Mouse (Mus musculus) R1 (cell line): ENCODE data around the gene Ankrd54.
A peak's percentile ranks its signal among the peaks of the same experiment; 100 is the strongest.

Experiments
- DNase-seq: peaks from one replicate; pipeline ENCODE4 v3.0.0-alpha.2; 2018; ENCODE audit warnings: low read depth, low spot score

The Ankrd54 gene

DNA sequence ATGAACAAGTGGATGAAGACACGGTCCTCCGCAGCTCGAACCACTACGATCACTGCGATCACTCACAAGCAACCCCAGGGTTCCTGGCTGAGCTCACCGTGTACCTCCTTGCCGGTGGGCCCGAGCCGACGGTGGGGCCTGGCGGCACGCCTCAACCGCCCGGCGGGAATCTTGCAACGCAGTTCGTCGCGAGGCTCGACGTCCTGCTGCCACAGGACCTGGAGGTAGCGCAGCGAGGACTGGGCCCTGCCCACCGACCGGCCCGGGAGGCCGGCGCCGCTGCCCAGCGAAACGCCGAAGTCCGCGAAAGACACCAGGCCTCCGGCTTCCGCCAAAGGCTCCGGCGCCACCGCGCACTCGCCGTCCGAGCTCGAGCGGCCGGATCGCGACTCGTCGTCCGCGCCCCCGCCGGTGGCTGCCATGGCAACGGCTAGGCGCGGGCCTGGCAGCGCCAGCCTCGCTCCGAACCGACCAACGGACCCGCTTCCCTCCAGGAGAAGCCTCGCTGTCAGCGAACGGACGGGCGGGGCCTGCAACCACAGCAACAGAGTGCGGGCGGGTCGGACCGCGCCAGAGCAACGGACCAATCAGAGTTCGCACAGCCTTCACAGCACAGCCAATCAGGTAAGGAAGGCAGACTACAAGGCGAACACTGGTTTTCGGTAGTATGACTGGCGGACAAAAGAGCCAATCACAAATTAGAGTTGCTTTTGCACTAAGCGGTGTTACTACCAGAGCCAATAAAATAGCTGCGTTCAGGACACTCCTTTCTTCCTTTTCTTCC, at the start of gene Ankrd54:
Gene Ankrd54, minus strand, starts transcription at position 518 of the 784 bp plus-strand sequence.
- DNase-seq = peak; percentile 100

DNA sequence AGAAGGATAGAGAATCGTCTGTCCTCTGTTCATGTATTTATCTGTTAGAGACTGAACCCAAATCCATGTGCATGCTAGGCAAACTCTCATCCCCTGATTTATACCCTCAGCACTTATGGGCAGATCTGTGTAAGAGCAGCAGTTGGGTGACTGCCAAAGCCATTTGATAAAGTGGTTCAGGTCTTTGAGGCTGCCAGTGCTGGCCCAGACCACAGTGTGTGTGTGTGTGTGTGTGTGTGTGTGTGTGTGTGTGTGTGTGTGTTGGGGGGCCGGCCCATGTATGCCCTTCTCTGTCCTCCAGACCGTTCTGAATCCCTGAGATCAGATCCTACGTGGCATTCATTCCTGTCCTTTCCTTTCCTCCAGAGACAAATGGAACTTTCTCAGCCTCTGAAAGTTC, 49.1 kb upstream of the Ankrd54 start:
- DNase-seq = no peak

DNA sequence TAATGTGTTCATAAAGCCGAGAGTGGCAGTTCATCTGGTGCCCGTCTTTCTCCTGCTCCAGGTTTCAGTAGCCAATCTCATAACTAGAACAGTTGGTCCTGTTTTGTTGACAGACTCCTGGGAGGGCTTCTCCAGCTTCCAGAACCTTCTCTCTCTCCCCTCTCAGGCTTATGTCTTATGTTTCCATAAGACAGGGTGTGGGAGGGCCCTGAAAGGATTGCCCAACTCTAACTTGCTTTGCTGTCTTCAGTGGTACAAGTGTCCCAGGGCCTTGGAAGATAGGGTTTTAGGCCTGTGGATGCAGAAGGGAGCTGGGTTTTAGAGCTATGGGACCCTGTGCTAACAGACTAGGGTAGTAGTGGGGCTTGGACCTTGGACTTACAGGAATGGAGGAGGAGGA, 47.8 kb upstream of the Ankrd54 start:
- DNase-seq = no peak

DNA sequence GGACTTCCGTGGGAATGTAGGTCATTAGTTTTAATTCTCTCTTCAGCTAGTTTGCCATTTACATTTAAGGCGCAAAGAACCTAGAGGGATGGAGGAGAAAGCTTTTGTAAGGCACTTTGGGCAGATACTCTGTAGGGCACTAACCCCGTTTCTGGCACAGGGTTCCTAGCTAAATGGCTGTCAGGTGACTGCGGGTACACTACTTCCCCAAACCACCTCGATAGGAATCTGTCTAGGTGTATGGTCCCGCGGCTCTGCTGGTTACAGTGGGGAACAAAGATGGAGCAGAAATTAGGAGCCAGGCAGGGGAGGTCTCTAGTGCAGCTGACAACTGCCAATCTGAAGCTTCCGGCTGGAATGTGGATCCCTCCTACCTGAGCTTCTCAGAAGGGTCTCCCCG, 47.3 kb upstream of the Ankrd54 start:
- DNase-seq = no peak

GRCm38 (mm10) chr15:79109321-79109934, 46.7 kb upstream of the Ankrd54 start:
- peak; percentile 34 for DNase-seq

GRCm38 (mm10) chr15:79108421-79109320, 46.0 kb upstream of the Ankrd54 start, which contains the start of gene Micall1:
Gene Micall1, plus strand, starts transcription at chr15:79108898.
- DNase-seq = peak; percentile 60

DNA sequence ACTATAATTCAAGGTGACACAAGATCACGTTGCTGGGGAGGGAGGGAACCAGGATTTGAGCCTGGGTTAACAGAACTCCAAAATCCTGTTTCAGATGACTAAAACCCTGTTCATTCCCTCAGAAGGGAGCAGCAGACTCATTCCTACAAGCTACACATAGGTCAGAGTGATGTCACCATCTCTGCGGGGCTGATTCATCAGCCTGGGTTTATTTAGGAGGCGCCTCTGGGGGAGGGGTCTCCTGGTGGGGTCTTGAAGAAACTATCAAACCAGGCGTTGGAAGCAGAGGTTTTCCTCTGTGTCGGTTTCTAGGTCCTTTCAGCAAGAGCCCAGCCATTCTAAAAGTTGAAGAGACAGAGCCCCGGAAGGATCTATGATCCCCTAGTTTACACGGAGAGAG, 45.3 kb upstream of the Ankrd54 start:
- DNase-seq = no peak

GRCm38 (mm10) chr15:79105804-79106203, 43.1 kb upstream of the Ankrd54 start:
- no peak for DNase-seq

DNA sequence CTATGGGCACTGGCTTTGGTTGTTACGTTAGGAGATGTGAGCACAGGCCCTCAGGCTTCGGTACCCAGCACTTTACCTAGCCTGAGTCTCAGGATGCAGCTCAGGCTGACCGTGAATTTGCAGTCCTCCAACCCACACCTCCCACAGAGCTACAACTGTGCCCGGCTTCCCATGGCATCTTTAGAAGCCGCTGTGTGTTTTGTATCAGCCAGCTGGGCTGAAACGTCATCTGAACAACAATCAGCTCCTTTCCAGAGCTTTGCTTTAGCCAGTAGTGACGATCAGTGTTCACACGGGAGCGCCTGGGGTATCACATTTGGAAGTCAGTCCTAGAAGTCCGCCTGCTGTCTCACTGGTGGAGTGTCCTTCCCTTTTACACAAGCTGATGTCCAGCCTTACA, 40.6 kb upstream of the Ankrd54 start:
- no peak for DNase-seq

GRCm38 (mm10) chr15:79101531-79101930, 38.8 kb upstream of the Ankrd54 start:
- DNase-seq = no peak

DNA sequence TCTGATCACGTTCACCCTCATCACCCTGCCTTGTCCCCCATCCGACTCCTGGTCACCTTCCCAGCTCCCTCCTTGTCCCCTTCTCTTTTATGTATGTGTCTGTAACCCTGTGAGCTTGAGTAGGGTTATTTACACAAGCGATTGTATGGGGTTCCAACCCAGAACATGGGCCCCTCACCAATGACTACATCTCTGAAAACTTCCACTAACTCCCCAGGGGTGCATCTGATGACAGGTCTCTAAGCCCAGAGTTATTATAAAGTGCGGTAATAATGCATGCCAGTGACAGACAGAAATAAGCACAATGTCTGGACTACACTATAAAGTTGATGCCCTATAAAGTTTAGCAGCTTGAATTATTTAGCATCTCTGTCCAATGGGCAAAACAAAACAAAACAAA, 37.7 kb upstream of the Ankrd54 start:
- no peak for DNase-seq

DNA sequence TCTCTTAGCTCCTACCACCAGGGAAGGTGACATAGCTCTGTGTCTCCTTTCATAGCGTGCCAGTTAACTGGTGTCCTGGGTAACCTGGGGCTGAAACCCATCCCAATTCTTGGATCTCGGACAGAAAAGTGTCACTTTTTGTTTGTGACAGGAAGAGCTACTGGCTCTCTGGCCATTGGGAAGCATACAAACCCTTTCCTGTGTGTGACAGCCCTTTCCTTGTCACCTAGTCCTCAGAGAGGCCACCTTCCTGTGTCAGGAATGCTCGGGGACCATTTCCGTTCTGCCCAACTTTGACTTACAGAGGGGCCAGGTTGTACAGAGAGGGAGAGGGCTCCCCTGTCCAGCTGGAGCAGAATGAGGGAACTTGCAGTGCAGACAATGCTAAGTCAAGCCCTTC, 36.8 kb upstream of the Ankrd54 start:
- no peak for DNase-seq

DNA sequence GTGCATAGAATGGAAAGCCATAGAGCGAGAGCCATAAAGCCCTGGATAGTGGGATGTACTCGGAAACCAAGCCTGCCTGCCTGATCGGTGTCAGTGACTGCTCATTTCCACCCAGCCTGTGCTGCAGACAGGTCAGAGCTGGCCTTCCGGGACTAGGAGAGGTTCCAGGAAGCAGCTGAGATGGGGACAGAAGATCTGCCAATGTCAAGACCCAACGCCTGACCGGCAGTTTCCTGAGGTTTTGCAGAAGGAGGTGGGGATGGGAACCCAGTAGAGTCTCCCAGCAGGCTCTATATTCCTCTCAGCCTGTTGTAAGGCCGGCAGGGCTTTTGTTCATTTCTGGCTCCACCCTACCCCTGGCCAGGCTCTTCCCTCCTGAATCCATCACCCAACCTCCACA, 36.2 kb upstream of the Ankrd54 start:
- DNase-seq = no peak

- DNase-seq = no peak
Measured at GRCm38 (mm10) chr15:79098220-79098619, 35.5 kb upstream of the Ankrd54 start.

DNA sequence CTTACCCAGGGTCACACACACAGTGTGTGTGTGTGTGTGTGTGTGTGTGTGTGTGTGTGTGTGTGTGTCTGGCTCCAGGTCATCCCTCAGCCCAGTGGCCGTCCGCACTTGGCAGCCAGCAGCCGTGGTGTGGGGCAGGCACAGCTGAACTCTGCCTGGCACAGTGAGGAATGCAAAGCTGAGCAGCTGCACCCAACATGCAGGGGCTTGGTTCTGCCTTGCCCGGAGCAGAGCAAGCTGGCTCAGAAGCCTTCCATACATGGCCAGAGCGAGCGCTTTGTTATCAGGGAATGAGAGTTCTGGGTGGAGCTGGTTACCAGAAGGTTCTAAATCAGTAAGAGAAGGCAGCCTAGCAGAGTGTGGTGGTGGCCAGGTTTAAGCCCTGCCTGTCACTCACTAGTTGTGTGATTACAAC, 34.9 kb upstream of the Ankrd54 start:
- no peak for DNase-seq

- DNase-seq = no peak
Measured at GRCm38 (mm10) chr15:79097135-79097534, 34.4 kb upstream of the Ankrd54 start.

DNA sequence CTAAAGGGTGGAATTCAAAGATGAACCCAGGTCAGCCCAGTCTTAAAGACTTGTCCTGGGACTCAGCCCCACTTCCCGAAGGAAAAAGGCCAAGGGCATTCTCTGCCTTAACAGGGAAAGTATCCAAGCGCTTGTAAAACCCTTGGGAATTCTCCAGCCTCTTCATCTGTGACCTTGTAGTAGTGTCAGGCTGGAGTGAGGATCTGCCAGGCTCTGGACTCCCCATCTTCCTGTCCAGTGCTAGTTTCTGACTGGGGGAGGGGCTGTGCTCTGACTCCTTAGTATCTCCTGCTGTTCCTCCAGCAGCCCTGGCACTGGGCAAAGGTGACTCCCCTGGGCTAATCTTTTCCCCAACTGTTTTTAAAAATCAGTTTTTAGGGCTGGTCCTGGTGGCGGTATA, 33.9 kb upstream of the Ankrd54 start:
- no peak for DNase-seq

DNA sequence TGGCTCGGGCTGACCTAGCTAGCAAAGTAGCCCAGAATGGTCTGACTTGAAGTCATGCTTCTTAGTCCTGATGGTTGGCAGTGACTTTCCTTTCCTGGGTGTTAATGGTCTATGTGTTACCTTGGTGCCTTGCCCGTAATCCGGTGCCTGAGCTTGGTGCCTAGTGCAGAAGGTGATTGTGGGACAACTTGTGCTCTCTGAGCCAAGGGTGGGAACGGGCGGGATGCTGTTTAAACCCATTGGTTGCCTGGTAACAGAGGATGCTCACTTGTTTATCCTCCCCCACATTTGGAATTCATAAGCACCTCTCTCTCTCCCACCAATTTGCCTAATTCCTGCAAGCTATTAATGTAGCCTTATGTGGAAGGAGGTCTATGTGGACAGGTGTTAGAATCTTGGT, 32.8 kb upstream of the Ankrd54 start:
- DNase-seq = no peak

DNA sequence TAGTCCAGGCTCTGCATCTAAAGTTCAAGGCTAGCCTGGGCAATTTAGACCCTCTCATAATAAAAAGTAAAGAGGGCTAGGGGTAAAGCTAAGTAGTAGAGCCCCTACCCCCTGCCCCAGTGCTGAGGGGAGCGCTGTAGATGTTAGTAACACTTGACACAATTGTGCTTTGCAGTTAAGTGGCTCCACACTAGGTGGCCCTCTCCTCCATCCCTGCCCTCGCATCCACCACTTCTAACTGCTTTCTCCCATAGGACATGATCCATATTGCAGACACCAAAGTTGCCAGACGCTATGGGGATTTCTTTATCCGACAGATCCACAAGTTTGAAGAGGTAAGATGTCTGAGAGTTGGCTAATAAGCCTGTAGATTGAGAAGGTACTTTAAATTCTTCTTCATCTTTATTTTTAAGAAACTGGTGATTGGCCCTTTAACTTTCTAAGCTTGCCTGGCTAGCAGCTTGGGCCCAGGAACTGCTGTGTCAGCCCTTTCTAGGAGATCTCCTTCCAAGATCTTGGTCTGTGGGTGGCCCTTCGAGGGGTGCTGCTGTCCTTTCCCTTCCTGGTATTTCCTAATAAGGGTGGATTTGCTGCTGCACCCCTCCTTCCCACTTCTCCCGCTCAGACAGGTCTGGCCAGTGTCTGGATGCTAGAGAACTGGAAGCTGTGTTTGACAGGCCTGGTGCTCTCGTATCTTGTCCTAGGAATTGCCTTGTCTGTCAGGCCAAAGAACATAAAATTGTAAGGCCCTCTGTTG, 30.6 kb upstream of the Ankrd54 start:
- peak; percentile 36 for DNase-seq

GRCm38 (mm10) chr15:79092284-79092683, 29.6 kb upstream of the Ankrd54 start:
- DNase-seq = no peak

GRCm38 (mm10) chr15:79079567-79079966, 16.9 kb upstream of the Ankrd54 start:
- DNase-seq = no peak
